Mouse (Mus musculus) bone marrow, adult 2 months (tissue): ENCODE data around the gene Zrsr2. TPM values are rescaled to one million over a fixed set of nuclear protein-coding genes. Genes with fewer than 3 reads are reported as not detected.
A peak's percentile ranks its signal among the peaks of the same experiment; 100 is the strongest.

Experiments used
- H3K27ac ChIP-seq: fragments of 200-500 bp; 2 replicates; pipeline ENCODE4 v1.5.1; 2012; ENCODE audit warnings: low read depth, mild to moderate bottlenecking, control low read depth, inconsistent platforms, low read length; ENCODE audit not compliant: control insufficient read depth, poor library complexity, insufficient read depth
- H3K4me1 ChIP-seq: fragments of 200-500 bp; 2 replicates; pipeline ENCODE4 v1.6.1; 2011; ENCODE audit warnings: low read length; ENCODE audit not compliant: control insufficient read depth, insufficient read depth
- H3K4me3 ChIP-seq: fragments of 200-500 bp; replicated peaks from 2 replicates; pipeline ENCODE3; 2011; ENCODE audit warnings: mild to moderate bottlenecking, low read depth, low read length, control low read depth; ENCODE audit not compliant: control insufficient read depth
- CTCF ChIP-seq: fragments of 200-500 bp; IDR thresholded peaks from 2 replicates; pipeline ENCODE4 v1.5.1; 2011; ENCODE audit warnings: low read length, control low read depth; ENCODE audit not compliant: control insufficient read depth, insufficient read depth
- POLR2A ChIP-seq: fragments of 200-500 bp; IDR thresholded peaks from 2 replicates; pipeline ENCODE4 v1.6.1; 2011; ENCODE audit warnings: low read depth, mild to moderate bottlenecking, control low read depth, low read length, borderline replicate concordance; ENCODE audit not compliant: control insufficient read depth
- WGBS: fragments of 180-500 bp; shearing (Covaris S2); methylation state at CpG from one replicate; pipeline ENCODE4 v1.1.7; 2018; 5-methylcytosine and 5-hydroxymethylcytosine counted together
- polyA plus RNA-seq: library from polyadenylated mRNA; stranded (reverse); fragments of >200 nt; gene quantifications from 2 replicates; pipeline ENCODE4 v1.2.4, GENCODE M21; 2011; ENCODE audit warnings: low replicate concordance; ENCODE audit not compliant: missing spikeins, insufficient read depth, insufficient read length

The Zrsr2 gene
- polyA plus RNA-seq, 1 experiment = 63.6 TPM

DNA sequence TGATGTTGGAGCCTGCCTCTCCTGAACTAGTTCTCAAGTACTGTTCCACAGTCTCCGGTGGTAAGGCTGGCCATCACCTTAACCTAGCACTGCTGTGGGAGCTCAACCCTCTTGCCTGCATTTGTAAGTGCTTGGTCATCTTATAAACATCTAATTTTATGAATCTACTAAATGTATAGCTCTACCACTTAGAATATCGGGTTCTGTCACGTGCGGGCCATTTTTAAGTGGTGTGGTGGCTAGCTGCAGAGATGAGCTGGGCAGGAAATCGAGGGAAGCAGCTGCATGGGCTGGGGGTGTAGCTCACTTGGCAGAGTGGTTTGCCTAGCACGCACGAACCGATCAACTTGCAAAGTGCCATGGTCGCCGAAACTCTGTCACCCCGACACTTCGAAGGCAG lies 1.1 kb downstream of the Zrsr2 start:
- WGBS = 21% methylated on average over 12 of the region's 12 CpGs

DNA sequence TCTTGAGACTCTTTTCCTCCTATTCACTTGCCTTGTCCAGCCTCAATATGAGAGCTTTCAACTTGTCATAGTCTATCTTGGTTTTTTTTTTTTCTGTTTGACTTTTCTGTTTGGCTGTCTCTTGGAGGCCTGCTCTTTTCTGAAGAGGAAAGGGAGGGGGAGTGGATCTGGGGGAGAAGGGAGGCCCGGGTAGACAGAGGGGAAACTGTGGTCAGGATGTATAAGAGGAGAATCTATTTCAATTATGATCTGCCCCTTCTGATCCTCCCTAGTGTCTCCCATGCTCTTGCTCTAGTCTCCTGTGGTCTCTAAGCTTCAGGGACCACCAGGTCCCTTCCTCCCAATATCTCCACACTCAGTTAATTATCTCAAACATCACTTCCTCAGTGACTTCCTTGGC lies 6.8 kb downstream of the Zrsr2 start:
- Histone ChIP-seq H3K4me1 (no peaks in the 10 kb centered on the region), H3K4me3 (no peak overlapping the region), H3K27ac (no peak overlapping the region)
- TF ChIP-seq CTCF (no peak), POLR2A (no peak)
- WGBS = 29% methylated on average over 1 of the region's 1 CpGs

More for the DNA sequence above, 1.1 kb downstream of the Zrsr2 start:
- peak overlapping the region; percentile 85 for H3K27ac ChIP-seq
- H3K4me1 ChIP-seq = no peaks in the 10 kb centered on the region
- no peak for TF ChIP-seq CTCF
- TF ChIP-seq POLR2A = no peak
- H3K4me3 ChIP-seq = peak overlapping the region; percentile 73

DNA sequence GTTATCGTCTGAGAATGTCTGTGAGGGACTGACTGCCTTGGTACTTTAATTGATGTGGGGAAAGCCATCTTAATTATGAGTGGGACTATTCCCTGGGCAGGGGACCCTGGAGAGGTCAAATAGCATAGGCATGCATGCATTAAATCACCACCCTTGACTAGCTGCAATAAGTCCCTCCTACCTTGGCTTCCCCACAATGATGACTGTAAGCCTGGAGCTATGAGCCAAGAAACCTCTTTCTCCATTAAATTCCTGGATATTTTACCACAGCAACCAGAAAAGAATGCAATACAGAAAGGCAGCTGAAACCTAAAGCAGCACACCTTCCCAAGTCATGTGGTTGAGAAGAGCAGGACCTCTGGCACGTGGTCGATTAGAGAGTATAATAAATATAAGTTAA lies 14.1 kb downstream of the Zrsr2 start:
- 96% methylated on average over 3 of the region's 3 CpGs for WGBS
- TF ChIP-seq CTCF (no peak), POLR2A (no peak)
- Histone ChIP-seq H3K4me1 (no peaks in the 10 kb centered on the region), H3K27ac (no peak overlapping the region), H3K4me3 (no peak overlapping the region)

DNA sequence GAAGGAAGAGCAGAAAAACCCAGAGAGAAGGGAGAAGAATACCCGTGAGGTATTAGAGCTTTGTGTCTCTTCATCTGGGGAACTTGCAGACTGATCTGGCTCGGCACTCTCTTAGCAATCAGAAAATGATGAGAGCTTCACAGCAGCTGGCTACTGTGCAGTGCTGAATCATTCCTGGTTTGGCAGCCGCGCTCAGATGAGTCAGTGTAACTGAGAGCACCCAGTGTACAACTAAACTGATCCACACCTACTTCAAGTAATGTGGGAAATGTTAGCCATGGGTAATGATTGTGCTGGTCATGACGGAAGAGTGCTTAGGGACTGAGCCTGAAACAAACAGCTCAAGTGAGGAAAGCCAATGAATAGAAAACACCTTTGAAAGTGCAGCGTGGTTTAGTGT lies 19.9 kb downstream of the Zrsr2 start:
- TF ChIP-seq POLR2A = no peak
- TF ChIP-seq CTCF = no peak
- Histone ChIP-seq H3K4me1 (no peaks in the 10 kb centered on the region), H3K27ac (no peak overlapping the region), H3K4me3 (no peak overlapping the region)
- WGBS = 70% methylated on average over 6 of the region's 6 CpGs

DNA sequence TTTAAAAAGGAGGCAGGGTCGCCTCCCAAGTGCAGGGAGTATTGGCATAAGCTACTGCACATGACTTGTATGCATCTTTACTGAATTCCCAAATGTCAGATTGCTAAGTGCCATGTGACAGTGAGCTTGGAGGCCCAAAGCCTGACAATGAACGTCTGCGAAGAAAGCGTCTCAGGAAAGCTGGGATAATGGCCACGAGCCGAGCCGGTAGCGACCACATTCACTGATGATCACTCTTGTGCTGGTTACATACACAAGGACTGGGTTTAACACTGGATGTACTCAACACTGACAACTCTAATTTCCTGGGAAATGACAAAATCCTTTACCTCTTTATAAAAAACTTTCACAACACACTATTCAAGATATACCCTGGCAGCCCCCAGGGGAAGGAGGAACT lies 23.7 kb downstream of the Zrsr2 start:
- Histone ChIP-seq H3K4me3 (no peak overlapping the region), H3K27ac (no peak overlapping the region), H3K4me1 (no peaks in the 10 kb centered on the region)
- WGBS = 93% methylated on average over 8 of the region's 8 CpGs
- TF ChIP-seq POLR2A (no peak), CTCF (no peak)

DNA sequence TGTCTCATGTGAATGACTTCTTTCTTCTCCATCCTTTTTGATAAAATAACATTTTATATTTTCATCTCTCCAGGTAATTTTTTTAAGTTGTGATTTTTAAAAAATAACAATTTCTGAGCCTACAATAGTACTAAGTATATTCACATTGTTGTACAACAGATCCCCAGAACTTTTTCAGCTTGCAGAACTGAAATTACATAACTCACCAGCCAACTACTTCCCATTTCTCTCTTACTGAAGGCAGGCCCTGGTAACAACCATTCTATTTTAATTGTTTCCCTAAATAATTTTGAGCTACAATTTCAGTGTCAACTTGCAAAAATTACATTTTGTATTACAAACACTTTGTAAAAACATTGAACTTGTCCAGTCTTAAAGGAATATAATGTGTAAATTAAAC lies 28.9 kb downstream of the Zrsr2 start:
- no peak overlapping the region for H3K4me3 ChIP-seq
- no peak overlapping the region for H3K27ac ChIP-seq
- TF ChIP-seq CTCF = no peak
- no peak for TF ChIP-seq POLR2A
- no peaks in the 10 kb centered on the region for H3K4me1 ChIP-seq

DNA sequence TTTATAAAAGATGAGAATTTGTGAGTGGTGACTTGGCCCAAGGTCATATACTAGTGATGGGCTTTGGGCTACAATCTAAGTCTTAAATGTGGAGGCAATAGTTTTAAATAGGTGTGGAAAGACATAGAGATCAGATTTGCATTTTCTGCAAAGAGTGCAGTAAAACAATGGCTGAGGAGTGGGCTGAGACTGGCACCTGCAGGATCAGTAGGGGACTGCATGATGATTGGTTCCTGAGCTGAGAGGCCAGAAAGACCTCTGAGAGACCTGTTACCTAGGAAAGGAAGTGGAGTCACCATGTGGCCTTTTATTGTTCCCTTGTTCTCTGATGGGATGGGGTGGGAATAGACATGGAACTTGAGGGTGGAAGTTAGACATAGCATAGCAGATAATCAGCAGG lies 45.7 kb downstream of the Zrsr2 start:
- no peaks in the 10 kb centered on the region for H3K4me1 ChIP-seq
- H3K27ac ChIP-seq = no peak overlapping the region
- TF ChIP-seq CTCF (peak; percentile 58), POLR2A (no peak)
- no peak overlapping the region for H3K4me3 ChIP-seq

DNA sequence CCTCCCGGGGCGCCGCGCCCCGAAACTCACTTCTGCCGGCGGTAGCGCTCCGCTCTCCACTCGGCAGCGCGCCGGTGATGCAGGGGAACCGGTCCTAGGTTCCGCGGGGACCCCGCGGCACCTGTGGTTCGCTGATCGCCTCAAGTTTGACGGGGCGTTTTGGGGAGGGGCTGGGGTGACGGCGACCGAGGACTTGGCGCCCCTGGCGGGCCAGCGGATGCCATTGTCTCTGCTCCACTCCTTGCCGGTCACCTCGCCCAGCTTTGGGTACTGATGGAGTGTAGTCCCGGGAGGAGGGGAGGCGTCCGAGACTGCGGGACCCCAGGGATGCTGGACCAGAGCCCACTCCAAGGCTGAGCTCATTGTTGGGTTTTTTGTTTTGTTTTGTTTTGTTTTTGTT lies 49.1 kb downstream of the Zrsr2 start:
- Histone ChIP-seq H3K4me3 (peak overlapping the region; percentile 79), H3K4me1 (no peaks in the 10 kb centered on the region), H3K27ac (peak overlapping the region; percentile 82)
- TF ChIP-seq POLR2A (no peak), CTCF (peak; percentile 20; the same call in 1 of the 2 replicates)
- WGBS = 12% methylated on average over 34 of the region's 34 CpGs

DNA sequence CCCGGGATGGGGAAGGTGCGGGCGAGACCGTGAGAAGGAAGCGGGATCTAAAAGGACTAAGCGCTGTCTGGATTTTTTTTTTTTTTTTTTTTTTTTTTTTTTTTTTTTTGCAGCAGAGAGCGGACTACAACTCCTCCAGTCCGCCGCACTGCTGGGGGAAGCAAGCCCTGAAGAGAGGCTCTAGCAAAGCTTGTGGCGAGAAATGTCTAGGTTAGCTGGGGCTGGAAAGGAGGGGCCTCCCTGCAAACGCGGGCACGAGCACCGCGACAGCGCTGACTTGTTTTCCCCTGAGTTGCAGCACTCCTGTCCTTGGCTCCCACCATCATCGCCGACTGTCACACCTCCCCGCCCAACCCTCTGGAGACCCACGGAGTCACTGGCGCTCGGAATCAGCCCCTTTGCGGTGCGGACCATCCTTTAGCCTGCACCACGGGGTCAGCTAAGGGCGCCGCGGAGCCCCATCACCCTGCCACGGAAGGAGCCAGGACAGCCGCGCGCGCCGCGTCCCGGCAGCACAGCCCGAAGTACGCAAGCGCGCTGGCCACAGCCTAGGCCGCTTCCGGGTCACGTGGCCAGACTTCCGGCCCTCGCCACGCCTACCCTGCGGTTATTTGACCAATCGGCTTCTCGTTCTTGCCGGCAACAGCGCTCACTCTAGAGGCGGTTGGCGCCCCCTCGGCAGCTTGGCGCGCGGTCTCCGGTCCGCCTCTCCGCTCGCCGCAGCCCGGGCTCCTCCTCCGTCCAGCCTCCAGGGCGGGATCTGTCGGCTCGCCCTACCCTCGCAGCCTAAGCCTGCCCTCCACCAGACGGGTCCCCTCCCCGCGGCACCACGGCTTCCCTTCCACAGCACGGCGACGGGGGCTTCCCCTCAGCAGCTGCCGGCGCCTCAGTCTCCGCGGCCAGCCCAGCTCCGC lies 49.9 kb downstream of the Zrsr2 start, which contains the start of gene Ap1s2:
Ap1s2 (plus strand) TSS at position 681 of the 914 bp plus-strand sequence.
- WGBS = 15% methylated on average over 78 of the region's 80 CpGs
- TF ChIP-seq CTCF (no peak), POLR2A (peak; percentile 74; the same call in 1 of the 2 replicates)
- peak within 1 kb of the TSS; percentile 97 for H3K27ac ChIP-seq
- H3K4me1 ChIP-seq = no peaks in the 10 kb centered on the region
- H3K4me3 ChIP-seq = peak within 1 kb of the TSS; percentile 98
